Mouse (Mus musculus) left cerebral cortex, postnatal 14 days (tissue): ENCODE measurements around the gene Spred1. TPM values are rescaled to one million over a fixed set of nuclear protein-coding genes. Genes with fewer than 3 reads are reported as not detected.
A peak's percentile ranks its signal among the peaks of the same experiment; 100 is the strongest.

Experiments used
- DNase-seq, 2 experiments: peaks; one replicate each; pipeline ENCODE4 v3.0.0; 2021 to 2022; ENCODE audit warnings: low spot score in 2 of 2, mixed read lengths in 1 of 2
- intact Hi-C: fragments of 180-260 bp; cut with DNase I; formaldehyde crosslinking; loops from one replicate; pipeline ENCODE4 v1.15.1; 2025
- total RNA-seq, 2 experiments: library from RNA; stranded (reverse); gene quantifications; 2 replicates each; pipeline ENCODE4 v1.2.3; 2021

Spred1 gene
- total RNA-seq, 2 experiments from 2014 or later: 99.6 to 113 TPM

DNA sequence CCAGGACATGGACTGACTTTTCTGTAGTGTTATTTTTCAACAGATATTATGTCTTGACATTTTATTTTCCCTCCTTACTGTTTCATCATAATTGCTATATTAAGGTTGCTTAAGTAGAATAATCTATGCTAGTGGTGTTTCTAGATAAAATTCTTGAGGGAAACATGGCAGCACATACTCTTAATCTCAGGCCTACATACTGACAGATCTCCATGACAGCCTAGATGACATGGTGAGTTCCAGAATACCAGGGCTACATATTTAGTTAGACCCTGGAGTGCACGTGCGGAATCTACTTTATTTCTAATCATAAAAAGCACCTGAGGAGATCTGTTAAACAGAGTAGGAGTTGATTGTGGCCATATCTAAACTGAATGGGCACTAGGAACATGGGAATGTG, 47.2 kb downstream of the Spred1 start:
- intact Hi-C loops: no loop called here

DNA sequence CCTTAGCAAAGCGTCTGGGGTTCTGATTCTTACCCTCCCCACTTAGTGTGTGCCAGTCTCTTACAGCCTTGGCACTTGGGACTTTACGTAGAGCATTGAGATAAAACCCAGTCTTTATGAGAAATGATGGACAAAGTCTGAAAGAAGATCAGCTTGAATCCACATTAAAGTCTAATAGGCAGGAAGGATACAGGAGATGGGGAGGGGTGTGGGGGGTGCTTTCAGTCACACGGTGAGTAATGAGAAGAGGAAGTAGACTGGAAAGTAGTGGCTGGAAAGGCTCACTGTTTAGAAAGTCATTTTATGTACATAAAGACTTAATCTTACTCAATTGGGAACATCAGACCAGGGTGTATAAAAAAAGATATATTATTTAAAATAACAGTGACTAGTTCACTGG, 47.9 kb downstream of the Spred1 start:
- intact Hi-C loops: no loop called here

More for the DNA sequence above, 47.2 kb downstream of the Spred1 start:
- no peak for DNase-seq

DNA sequence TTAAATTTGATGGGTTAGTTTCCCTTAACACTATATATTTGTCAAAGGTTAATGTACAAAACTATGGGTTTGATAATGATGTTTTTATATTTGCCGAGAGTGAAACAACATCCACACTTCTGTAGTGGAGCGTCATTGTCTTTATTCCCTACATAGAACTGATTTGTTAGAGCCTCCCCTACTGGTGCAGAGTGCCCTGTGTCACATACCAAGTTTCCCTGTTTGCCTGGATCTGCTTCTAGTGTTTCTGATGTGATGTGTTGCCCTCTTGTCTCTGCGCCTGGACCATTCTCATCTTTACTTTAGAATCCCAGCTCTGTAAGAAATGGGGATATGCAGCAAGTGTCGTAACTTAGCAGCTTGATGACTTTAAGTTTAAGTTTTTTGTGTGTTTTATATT, 51.8 kb downstream of the Spred1 start:
- intact Hi-C loops: loop anchor here (10.0 kb wide), 1 partner anchor 198 kb away; no protein-coding TSS in a partner anchor
- DNase-seq: no peak

More for the DNA sequence above, 47.9 kb downstream of the Spred1 start:
- no peak for DNase-seq

DNA sequence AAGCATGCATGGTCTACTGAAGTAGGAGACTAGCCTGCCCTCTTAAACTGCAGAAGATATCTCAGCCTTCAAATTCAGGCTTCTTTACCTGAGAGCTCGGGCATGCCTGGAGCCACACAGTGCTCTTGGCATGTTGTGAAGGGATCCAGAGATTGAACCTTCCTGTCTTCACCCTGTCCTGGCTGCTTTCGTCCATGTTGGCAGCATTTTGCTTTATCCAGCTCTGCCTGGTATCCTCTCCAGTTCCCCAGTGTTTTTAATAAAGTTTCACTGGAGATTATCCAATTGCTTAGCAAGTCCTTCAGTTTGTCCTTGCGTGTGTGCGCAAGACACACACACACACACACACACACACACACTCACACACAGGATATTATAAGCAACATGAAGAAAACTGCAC, 54.9 kb downstream of the Spred1 start:
- intact Hi-C loops: loop anchor here (10.0 kb wide), 1 partner anchor 201 kb away; no protein-coding TSS in a partner anchor

DNA sequence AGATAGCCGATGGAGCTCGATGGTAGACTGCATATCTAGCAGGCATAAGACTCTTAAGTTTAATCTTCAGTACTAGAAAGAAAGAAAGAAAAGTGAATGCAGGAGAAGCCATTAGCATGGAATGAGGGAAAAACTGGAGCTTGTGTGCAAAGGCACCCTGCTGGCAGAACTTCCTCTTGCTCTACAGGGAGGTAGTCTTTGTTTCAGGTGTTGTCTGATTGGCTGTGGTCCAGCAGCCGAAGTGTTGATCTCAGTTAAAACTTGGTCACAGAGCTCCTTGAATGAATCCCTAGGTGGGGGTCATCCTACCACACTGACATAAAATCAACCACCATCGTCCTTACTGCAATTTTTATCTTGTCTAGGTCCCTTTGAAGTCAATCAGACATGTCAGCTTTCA, 55.8 kb downstream of the Spred1 start:
- intact Hi-C loops: loop anchor here (10.0 kb wide), 1 partner anchor 202 kb away; no protein-coding TSS in a partner anchor
- no peak for DNase-seq

More for the DNA sequence above, 54.9 kb downstream of the Spred1 start:
- no peak for DNase-seq

DNA sequence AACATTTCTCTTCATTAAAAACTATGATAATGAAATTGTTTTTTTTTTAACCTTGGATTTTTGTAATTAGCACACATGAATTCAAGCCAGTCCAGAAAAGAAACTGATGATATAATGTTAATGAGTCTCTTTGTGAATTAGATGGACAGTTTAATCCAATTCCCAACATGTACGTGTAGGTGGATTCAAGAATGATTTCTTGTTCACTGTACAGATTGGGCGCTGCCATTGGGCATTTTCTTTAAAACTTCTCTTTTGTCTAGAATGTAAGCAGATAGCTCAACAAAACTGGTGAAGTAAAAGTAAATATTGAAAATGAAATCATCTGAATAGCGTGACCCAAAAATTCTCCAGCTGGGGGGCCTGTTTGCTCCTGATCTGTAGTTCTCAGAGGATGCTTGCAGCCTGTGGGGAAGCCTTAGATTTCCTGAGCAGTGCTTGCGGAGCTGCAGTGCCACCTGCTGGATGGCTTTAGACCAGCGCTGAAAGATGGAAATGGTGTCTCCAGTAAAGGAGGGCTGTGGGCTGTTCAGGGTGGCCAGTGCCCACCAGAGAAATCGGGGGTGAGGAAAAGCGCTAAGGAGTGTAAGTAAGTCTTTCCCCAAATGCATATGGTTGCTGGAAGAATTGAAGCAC, 59.2 kb downstream of the Spred1 start:
- intact Hi-C loops: loop anchor here (1.0 to 2.0 kb wide), 2 partner anchors 60 to 280 kb away; partner anchors contain the start of gene Spred1

DNA sequence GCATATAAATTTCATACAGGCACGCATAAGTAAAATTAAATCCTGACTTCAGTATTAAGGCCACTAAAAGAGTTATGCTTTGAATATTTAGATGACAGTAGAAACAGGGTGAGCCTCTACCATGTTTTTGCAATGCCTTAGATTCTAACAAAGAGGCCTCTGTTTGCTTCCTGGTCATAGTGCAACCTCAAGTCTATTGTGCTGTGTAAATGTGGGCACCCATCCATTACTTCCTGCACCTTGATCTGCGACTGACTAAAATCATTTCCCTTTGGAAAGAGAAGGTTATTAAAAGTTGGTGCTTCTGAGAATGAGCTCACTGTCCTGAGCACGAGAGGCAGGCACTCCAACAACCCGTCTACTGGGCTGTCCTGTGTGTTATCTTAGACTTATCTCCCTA, 64.4 kb downstream of the Spred1 start:
- intact Hi-C loops: no loop called here
- no peak for DNase-seq

More for the DNA sequence above, 59.2 kb downstream of the Spred1 start:
- DNase-seq: peak; percentile 88 to 89

DNA sequence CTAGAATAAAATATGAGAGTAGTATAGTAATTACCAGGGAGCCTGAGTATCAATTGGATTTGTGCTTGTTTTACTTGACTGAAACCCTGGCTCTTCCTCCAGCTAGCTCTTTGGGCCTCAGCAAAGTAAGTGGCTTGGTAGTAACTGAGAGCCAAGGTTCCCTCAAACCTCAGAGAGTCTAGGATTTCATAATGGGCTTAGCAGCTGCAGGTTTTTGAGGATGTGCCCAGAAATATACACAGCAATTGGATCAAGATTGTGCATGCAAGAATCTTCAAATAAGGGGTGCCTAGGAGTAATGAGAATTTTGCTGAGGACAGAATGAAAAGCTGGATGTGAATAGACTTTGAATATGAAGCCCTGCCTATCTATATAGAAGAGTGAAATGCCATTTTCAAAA, 69.7 kb downstream of the Spred1 start:
- no peak for DNase-seq
- intact Hi-C loops: no loop called here

DNA sequence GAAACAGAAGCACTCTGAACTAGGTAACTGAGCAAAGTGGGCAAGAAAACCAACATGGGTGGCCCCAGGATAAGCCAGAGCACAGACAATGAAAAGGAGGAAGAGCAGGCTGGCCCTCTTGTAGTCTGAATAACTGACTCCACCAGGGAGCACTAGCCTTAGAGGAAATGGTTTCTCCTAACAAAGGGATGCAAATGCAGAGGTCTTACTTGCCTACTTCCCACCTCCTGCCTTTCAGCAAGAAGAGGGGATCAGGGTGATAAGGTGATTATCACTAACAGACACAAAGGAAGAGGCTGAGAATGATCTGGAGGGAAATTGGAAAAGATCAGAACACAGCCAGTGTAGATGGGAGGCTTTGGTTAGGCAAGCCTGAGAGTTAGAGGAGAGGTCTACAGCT, 73.1 kb downstream of the Spred1 start:
- DNase-seq: no peak
- intact Hi-C loops: no loop called here

DNA sequence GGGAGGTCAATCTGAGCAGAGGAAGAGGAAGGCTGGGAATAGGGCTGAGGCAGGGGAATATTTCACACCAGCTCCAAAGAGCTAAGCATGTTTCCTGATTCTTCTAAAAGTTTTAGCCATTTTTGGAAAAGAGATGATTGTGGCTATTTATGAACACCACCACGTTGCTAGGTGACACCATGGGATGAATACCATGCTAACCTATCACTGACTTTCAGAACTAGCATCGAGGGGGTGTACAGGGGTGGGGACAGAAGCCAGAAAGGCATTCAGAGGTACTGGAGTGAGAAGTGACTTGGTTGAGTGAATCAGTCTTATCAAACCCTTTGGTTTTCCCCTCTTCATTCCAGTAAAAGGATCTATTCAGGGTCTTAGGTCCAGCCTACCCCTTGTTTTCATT, 74.0 kb downstream of the Spred1 start:
- peak in 1 of 2 experiments; percentile 41 for DNase-seq
- intact Hi-C loops: loop anchor here (5.0 kb wide), 1 partner anchor 37 kb away; no protein-coding TSS in a partner anchor

DNA sequence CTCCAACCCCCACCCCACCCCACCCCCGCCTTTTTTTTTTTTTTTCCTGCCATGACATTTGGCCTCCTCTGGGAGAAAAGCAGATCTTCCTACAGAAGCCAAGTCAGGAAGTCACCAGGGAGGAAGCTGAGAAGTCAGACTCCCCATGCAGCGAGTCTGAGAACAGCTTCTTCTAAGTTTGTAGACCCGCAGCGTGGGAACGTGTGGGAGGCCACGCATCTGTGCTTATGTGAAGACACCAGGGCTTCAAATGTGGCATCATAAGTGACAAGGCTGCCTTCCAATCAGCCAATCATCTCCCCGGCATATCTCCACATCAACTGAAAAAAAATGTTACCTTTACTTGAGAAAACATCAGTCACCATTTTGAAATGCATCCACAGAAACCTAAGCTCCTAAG, 74.4 kb downstream of the Spred1 start:
- peak; percentile 55 to 66 for DNase-seq
- intact Hi-C loops: loop anchor here (5.0 kb wide), 1 partner anchor 37 kb away; no protein-coding TSS in a partner anchor

DNA sequence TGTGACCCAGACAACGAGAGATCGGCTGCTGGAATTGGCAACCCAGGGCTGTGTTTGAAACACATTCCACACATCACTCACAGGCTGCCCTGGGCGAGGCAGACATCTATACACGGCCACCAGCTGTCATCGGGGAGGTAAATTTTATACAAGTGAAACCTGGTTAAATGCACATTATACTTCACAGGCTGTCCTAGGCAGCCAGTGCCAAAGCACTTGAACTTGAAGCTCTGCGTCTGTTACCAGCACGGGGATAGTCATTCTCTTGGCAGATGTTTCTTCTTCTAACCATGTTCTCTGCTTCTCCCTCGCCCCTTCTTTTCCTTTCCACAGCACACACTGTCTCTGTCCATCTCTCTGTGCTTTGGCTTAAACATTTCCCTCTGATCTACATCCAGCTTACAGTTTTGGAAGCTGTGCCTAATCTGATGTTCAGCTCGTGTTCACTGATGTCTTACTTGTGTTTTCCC, 79.7 kb downstream of the Spred1 start:
- DNase-seq: no peak
- intact Hi-C loops: no loop called here

DNA sequence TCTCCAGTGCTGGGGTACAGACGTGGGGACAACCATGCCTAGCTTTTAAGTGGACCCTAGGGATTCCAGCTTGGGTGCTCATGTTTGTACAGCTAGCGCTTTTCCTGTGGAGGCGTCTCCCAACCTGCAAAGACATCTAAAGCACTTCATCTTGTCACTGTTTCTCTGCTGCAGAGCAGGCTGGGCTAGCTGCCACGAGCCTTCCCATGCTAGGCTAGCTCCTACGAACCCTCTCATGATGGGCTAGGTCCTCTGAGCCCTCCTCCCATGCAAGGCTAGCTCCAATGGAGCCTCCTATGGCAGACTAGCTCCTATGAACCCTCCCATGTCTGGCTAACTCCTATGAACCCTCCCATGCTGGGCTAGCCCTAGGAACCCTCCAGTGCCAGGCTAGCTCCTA, 82.2 kb downstream of the Spred1 start:
- peak; percentile 47 for DNase-seq
- intact Hi-C loops: no loop called here

DNA sequence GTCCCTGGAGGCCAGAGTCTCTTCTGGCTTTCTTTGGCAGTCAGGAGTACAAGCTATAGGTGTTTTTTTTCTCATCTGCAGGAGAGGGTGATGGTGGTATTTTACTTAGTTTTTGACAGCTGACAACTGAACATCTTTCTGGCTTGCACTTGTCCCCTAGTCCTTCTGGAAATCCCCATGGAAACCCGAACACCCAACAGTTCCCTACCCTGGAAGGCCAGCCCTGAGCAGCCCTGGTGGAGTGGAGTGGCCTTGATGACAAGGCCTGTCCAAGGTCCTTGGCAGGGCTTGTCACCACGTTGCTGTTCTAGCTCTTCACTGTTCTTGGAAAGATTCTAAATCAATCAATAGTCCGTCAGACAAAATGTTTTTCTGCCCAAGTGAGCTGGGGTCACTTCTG, 83.4 kb downstream of the Spred1 start:
- no peak for DNase-seq
- intact Hi-C loops: no loop called here

DNA sequence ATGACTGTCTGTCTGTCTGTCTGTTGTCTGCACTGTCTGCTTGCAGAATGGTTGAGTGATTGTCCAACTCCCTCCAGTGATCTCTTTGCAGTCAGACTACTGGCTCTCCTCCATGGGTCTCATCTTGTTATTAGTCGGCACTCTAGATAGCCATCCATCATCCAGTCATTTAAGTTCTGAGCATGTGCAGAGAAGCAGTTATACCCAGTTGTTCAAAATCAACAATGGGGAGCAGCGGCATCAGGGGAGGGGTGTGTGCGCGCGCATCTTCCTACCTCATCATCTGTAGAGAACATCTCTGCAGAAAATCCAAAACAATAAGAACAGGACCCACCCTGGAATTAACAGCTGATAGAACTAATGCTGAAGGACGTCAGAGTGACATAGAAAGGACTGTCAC, 83.9 kb downstream of the Spred1 start:
- intact Hi-C loops: no loop called here
- no peak for DNase-seq

DNA sequence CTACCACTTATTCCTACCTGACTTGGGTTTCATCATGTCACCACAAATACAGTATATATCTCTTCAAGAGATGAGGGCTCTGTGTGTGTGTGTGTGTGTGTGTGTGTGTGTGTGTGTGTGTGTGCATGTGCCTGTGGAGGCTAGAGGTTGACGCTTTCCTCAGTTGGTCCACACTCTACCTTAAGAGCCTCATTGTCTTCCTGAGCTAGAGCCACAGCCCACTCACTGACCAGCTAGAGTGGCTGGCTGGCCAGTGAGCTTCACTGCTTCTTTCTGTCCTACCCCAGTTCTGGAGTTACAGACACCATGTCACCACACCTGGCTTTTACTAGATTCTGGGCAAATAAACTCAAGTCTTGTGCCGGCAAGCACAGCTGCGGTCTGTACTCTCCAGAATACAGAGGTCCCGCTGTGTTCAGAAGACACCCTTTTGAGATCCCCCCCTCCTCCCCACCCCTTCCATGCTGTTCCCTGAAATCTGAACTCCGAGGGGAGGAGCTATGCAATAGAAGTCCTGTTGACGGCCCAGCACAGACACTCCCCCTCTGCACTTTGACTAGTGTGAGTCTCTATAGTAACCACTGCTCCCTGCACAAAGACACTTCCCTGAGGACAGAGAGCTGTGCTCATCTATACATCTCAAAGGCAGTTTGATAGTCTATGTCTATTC, 89.4 kb downstream of the Spred1 start:
- intact Hi-C loops: no loop called here
- DNase-seq: no peak

DNA sequence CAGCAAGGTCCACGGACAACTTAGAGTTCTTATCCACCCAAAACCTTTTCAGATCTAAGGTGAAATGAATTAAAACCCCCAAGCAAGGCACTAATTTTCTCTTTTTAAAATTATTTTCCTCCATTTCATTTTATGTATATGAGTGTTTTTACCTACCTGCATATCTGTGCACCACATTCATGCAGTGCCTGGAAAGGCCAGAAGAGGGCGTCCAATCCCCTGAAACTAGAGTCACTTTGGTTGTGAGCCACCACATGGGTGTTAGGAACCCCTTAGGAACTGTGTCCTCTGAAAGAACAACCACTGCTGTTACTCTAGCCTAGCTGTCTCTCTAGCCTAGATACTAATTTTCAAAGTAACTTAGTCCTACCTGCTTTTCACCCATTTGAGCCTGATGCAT, 95.0 kb downstream of the Spred1 start:
- intact Hi-C loops: no loop called here
- DNase-seq: no peak

DNA sequence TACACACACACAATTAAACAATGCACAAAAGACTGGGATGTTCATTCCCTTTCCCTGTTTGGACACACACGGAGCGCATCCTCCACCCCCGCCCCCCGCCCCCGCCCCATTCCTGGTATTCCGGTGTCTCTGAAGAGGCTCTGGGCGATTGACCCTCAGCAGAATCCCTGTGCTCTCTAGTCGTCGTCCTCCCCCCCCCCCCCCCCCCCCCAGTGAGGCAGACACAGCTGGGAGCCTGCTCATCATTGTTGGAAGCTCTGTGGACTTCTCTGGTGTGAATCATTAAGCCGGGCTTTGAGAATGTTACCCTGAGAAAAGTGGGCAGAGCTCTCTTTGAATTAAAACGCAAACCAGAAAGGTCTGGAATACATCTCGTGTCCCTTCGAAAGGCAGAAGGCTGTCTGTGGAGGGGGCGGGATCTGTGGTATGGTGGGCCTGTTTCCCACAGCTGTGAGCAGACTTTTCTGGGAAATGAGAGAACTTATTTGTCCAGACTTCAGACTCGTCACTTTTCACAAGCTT, 96.6 kb downstream of the Spred1 start:
- intact Hi-C loops: no loop called here
- DNase-seq: peak in 1 of 2 experiments; percentile 68

DNA sequence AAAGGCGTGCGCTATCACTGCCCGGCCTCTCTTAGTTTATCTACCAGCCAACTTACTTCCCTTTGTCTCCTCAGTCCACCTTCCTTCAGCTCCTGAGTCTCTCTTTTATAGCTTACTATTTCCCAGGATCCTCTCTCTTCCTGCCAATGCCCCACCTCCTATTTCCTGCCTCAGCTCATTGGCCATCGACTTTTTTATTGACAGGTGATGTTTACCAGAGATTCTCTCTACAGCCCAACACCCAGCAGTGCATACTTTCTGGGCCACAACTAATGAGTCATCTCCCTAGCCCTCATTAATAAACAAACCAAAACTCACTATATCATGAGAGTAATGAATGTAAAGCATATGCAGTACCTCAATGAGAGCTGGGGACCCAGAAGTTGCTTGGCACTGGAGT, 98.4 kb downstream of the Spred1 start:
- DNase-seq: no peak
- intact Hi-C loops: no loop called here

DNA sequence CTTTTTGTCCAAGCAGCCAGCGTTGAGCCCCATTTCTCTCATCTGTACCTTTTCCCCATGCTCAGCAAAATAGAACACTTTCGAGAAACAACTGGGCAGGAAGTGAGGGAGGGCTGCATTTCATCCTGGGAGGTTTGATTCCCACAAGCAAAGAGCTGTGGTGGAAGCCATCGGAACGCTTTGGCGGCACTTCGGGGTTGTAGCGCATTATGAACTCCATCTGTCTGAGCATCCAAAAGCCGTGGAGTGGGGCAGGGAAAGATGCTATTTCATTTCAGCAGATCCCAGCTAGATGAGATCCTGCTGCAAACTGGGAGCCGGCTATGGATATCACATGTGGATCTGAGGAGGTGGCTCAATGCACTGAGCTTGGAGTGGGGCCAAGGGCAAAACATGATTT, 101.5 kb downstream of the Spred1 start:
- no peak for DNase-seq
- intact Hi-C loops: no loop called here
